Mouse (Mus musculus): ENCODE measurements at regions not wholly inside any gene's neighbourhood (a gene's known extent, or its start where the extent isn't known, plus 50 kb on each side); places are given as distances from the start of the nearest gene placed in this dataset.

DNA sequence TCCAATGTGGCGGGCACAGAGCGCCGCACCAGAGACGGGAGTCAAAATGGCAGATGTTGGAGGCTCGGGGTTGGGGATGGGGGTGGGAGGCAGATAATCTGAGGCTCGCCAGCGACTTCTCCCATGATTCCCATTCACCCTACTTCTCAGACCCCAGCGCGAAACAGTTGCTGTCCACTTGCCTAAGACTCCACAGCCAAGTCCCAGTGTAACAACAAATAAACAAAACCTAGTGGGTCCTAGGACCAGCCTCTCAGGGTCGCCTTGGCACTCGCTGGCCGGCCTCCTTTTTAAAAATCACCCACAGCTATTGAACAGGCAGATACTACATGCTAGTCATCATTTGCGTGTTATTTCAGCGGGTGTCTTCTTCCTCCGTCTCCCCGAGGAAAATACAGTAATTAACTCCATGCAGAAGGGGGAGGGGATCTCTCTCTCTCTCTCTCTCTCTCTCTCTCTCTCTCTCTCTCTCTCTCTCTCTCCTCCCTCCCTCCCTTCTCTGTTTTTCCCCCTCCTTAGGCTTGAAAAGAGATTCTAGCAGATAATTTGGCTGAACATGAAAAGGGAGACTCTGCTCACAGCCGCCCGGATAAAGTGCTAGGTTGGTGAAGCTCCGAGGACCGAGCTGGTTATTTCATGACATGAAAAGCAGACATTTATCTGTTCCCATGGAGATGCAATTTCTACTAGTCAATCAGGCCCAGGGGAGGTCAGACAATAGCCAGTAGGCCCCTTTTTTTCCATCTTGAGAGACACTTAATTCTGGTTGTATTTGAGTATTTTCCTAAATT, 71.9 kb upstream of the Zfp217 start:
- Histone ChIP-seq H3K27me3 (replicated peaks) (no peaks in the 10 kb centered on the region), H3K79me2 (replicated peaks; ENCODE audit: control insufficient read depth, extremely low read depth, insufficient read depth, poor library complexity, severe bottlenecking) (no peaks in the 10 kb centered on the region), H3K27ac (ENCODE audit: insufficient read depth, low read depth) (no peak overlapping the region), H3K9me3 (replicated peaks; ENCODE audit: low read length) (peaks cover 4% of the 10 kb centered on the region), H3K4me1 (ENCODE audit: control insufficient read depth in 1 of 2, insufficient read depth in 2 of 2) (peaks cover 11 to 30% of the 10 kb centered on the region in 2 experiments), H3K9ac (ENCODE audit: insufficient read depth, low read depth) (peak overlapping the region; percentile 52), H3K4me2 (ENCODE audit: insufficient read depth, low read depth, poor library complexity, severe bottlenecking) (peak overlapping the region; percentile 96), H3K4me3 (replicated peaks in 1 of 3; ENCODE audit: low read depth in 2 of 3, low read length in 2 of 3, poor library complexity in 1 of 3) (peak overlapping the region in 2 of 3 experiments; percentile 21 to 54), H3K36me3 (replicated peaks in 1 of 2; ENCODE audit: control insufficient read depth in 1 of 2, insufficient read depth in 1 of 2, low read length in 1 of 2) (no peaks in the 10 kb centered on the region)
- TF ChIP-seq MAZ (IDR thresholded peaks at IDR 0.05; ENCODE audit: low read depth, low read length), result peak; percentile 18; the same call in 1 of the 2 replicates
- no peak for TF ChIP-seq USF2 (conservative IDR thresholded peaks at IDR 0.05; ENCODE audit: low read depth, low read length)
- TF ChIP-seq CHD2 (IDR thresholded peaks at IDR 0.05; ENCODE audit: low read length), result peak; percentile 44; the same call in 1 of the 2 replicates
- TF ChIP-seq SIN3A (IDR thresholded peaks at IDR 0.05; ENCODE audit: low read length), result 0 out of 2 replicates have a peak, but pooled peaks have one; percentile 35
- TF ChIP-seq ZKSCAN1 (IDR thresholded peaks at IDR 0.05; ENCODE audit: borderline replicate concordance, low read depth, low read length), result no peak
- TF ChIP-seq IRF4 (IDR thresholded peaks at IDR 0.05; ENCODE audit: low read depth, low read length), result no peak
- TF ChIP-seq CHD1 (IDR thresholded peaks at IDR 0.05; ENCODE audit: low read depth, low read length), result 0 out of 2 replicates have a peak, but pooled peaks have one; percentile 48
- 0 out of 2 replicates have a peak, but pooled peaks have one; percentile 24 for TF ChIP-seq POLR2A (IDR thresholded peaks at IDR 0.05; ENCODE audit: low read depth, low read length)
- TF ChIP-seq JUN (IDR thresholded peaks at IDR 0.05; ENCODE audit: insufficient read depth, low read depth, low read length), result no peak
- TF ChIP-seq EP300 (IDR thresholded peaks at IDR 0.05; ENCODE audit: low read length), result no peak
- 0 out of 2 replicates have a peak, but pooled peaks have one; percentile 2 for TF ChIP-seq TBP (conservative IDR thresholded peaks at IDR 0.05; ENCODE audit: low read depth, low read length)
- TF ChIP-seq HCFC1 (IDR thresholded peaks at IDR 0.05; ENCODE audit: low read depth, low read length), result no peak
- dilution Hi-C loops (cut with MboI; ENCODE audit: extremely low pct_ligation_motif_present, extremely low pct_unique_long_range_greater_than_20kb, low sequenced_read_pairs) (no loop called here), in situ Hi-C loops (cut with MboI; ENCODE audit: low pct_ligation_motif_present, low pct_unique_long_range_greater_than_20kb, low sequenced_read_pairs) (no loop called here)
- DNase-seq (ENCODE audit: extremely low read depth), result no peak

DNA sequence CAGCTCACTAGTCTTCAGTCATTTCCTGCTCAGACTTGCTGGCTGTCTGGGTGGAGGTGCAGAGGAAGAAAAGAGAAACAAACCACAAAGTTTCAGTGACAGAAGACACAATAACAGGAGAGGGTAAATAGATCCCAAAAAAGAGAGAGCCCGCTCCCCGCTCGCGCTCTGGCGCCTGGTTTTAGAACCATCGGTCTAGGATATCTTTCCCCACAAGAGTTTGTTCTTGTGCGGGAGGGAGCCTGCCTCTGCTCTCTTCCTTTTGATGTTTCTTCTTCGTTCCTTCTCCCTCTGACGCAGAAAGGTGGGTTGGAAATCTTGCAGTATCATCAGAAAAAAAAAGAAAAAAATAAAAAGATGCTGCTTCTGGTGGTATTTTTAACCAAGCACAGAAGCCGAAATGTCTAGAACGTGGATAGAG, 71.3 kb upstream of the Zfp217 start:
- in situ Hi-C loops (cut with MboI; ENCODE audit: low pct_ligation_motif_present, low pct_unique_long_range_greater_than_20kb, low sequenced_read_pairs) (no loop called here), dilution Hi-C loops (cut with MboI; ENCODE audit: extremely low pct_ligation_motif_present, extremely low pct_unique_long_range_greater_than_20kb, low sequenced_read_pairs) (no loop called here)
- Histone ChIP-seq H3K9ac (ENCODE audit: insufficient read depth, low read depth) (peak overlapping the region; percentile 52), H3K36me3 (replicated peaks in 1 of 2; ENCODE audit: control insufficient read depth in 1 of 2, insufficient read depth in 1 of 2, low read length in 1 of 2) (no peaks in the 10 kb centered on the region), H3K79me2 (replicated peaks; ENCODE audit: control insufficient read depth, extremely low read depth, insufficient read depth, poor library complexity, severe bottlenecking) (no peaks in the 10 kb centered on the region), H3K4me3 (replicated peaks in 1 of 3; ENCODE audit: low read depth in 2 of 3, low read length in 2 of 3, poor library complexity in 1 of 3) (peak overlapping the region in 2 of 3 experiments; percentile 21 to 54), H3K27me3 (replicated peaks) (no peaks in the 10 kb centered on the region), H3K4me2 (ENCODE audit: insufficient read depth, low read depth, poor library complexity, severe bottlenecking) (peak overlapping the region; percentile 96), H3K27ac (ENCODE audit: insufficient read depth, low read depth) (no peak overlapping the region), H3K4me1 (ENCODE audit: control insufficient read depth in 1 of 2, insufficient read depth in 2 of 2) (peaks cover 11 to 30% of the 10 kb centered on the region in 2 experiments), H3K9me3 (replicated peaks; ENCODE audit: low read length) (peaks cover 5% of the 10 kb centered on the region)
- DNase-seq (ENCODE audit: extremely low read depth), result no peak
- TF ChIP-seq MAFK (IDR thresholded peaks at IDR 0.05; ENCODE audit: insufficient replicate concordance, low read length) (no peak), EP300 (IDR thresholded peaks at IDR 0.05; ENCODE audit: low read length) (no peak), ETS1 (conservative IDR thresholded peaks at IDR 0.05; ENCODE audit: low read depth, low read length) (no peak), KAT2A (IDR thresholded peaks at IDR 0.05; ENCODE audit: insufficient replicate concordance, low read length) (no peak), SIN3A (IDR thresholded peaks at IDR 0.05; ENCODE audit: low read length) (0 out of 2 replicates have a peak, but pooled peaks have one; percentile 12), USF2 (conservative IDR thresholded peaks at IDR 0.05; ENCODE audit: low read depth, low read length) (no peak), HCFC1 (IDR thresholded peaks at IDR 0.05; ENCODE audit: low read depth, low read length) (no peak), IRF4 (IDR thresholded peaks at IDR 0.05; ENCODE audit: low read depth, low read length) (0 out of 2 replicates have a peak, but pooled peaks have one; percentile 16), POLR2AphosphoS2 (IDR thresholded peaks at IDR 0.05; ENCODE audit: low read depth, low read length) (no peak), NRF1 (IDR thresholded peaks at IDR 0.05; ENCODE audit: low read depth, low read length) (0 out of 2 replicates have a peak, but pooled peaks have one; percentile 14), ZNF384 (IDR thresholded peaks at IDR 0.05; ENCODE audit: low read depth, low read length) (no peak), MEF2A (IDR thresholded peaks at IDR 0.05; ENCODE audit: borderline replicate concordance, low read depth, low read length) (0 out of 2 replicates have a peak, but pooled peaks have one; percentile 22), PAX5 (IDR thresholded peaks at IDR 0.05; ENCODE audit: low read length) (no peak), TBP (conservative IDR thresholded peaks at IDR 0.05; ENCODE audit: low read depth, low read length) (0 out of 2 replicates have a peak, but pooled peaks have one; percentile 24), BHLHE40 (IDR thresholded peaks at IDR 0.05; ENCODE audit: low read depth, low read length) (0 out of 2 replicates have a peak, but pooled peaks have one; percentile 16), RAD21 (IDR thresholded peaks at IDR 0.05; ENCODE audit: low read depth, low read length) (no peak), MAX (IDR thresholded peaks at IDR 0.05; ENCODE audit: low read length) (no peak), MXI1 (IDR thresholded peaks at IDR 0.05; ENCODE audit: low read depth, low read length) (no peak)
